Mouse (Mus musculus): ENCODE data around the gene Lrrc57. TPM values are rescaled to one million over a fixed set of nuclear protein-coding genes. Genes with fewer than 3 reads are reported as not detected.

The Lrrc57 gene
- polyA plus RNA-seq, 1 experiment from 2014 or later = 26.5 TPM

GRCm38 (mm10) chr2:120643836-120644235, 34.5 kb upstream of the Lrrc57 start:
- WGBS = 56% methylated on average over 7 of the region's 7 CpGs
- DNase-seq = peak; percentile 27
- H3K4me2 ChIP-seq (ENCODE audit: low read length) = no peak overlapping the region
- H3K27ac ChIP-seq (replicated peaks; ENCODE audit: low read depth, low read length) = no peak overlapping the region
- H3K36me3 ChIP-seq (ENCODE audit: control insufficient read depth, insufficient read depth, low read length) = no peaks in the 10 kb centered on the region
- H3K9ac ChIP-seq (replicated peaks; ENCODE audit: low read length) = no peak overlapping the region
- H3K9me3 ChIP-seq (ENCODE audit: control insufficient read depth, low read length) = no peaks in the 10 kb centered on the region
- H3K4me3 ChIP-seq (replicated peaks; ENCODE audit: low read depth, low read length) = no peak overlapping the region
- no peaks in the 10 kb centered on the region for H3K4me1 ChIP-seq (ENCODE audit: control insufficient read depth, insufficient read depth, low read length)
- H3K27me3 ChIP-seq (ENCODE audit: control insufficient read depth, insufficient read depth, low read length) = no peaks in the 10 kb centered on the region
- no peak for ATAC-seq (ENCODE audit: low FRiP score, low TSS enrichment)

GRCm38 (mm10) chr2:120640835-120641234, 31.5 kb upstream of the Lrrc57 start:
- no peak overlapping the region for H3K4me2 ChIP-seq (ENCODE audit: low read length)
- WGBS = 92% methylated on average over 8 of the region's 8 CpGs
- ATAC-seq (ENCODE audit: low FRiP score, low TSS enrichment) = no peak
- H3K27ac ChIP-seq (replicated peaks; ENCODE audit: low read depth, low read length) = no peak overlapping the region
- no peak overlapping the region for H3K9ac ChIP-seq (replicated peaks; ENCODE audit: low read length)
- no peaks in the 10 kb centered on the region for H3K27me3 ChIP-seq (ENCODE audit: control insufficient read depth, insufficient read depth, low read length)
- H3K4me1 ChIP-seq (ENCODE audit: control insufficient read depth, insufficient read depth, low read length) = no peaks in the 10 kb centered on the region
- no peak for DNase-seq
- no peak overlapping the region for H3K4me3 ChIP-seq (replicated peaks; ENCODE audit: low read depth, low read length)
- H3K36me3 ChIP-seq (ENCODE audit: control insufficient read depth, insufficient read depth, low read length) = no peaks in the 10 kb centered on the region
- H3K9me3 ChIP-seq (ENCODE audit: control insufficient read depth, low read length) = no peaks in the 10 kb centered on the region

GRCm38 (mm10) chr2:120631957-120632356, 22.6 kb upstream of the Lrrc57 start:
- WGBS = 91% methylated on average over 4 of the region's 4 CpGs
- Histone ChIP-seq H3K27ac (replicated peaks; ENCODE audit: low read depth, low read length) (no peak overlapping the region), H3K36me3 (ENCODE audit: control insufficient read depth, insufficient read depth, low read length) (no peaks in the 10 kb centered on the region), H3K9ac (replicated peaks; ENCODE audit: low read length) (no peak overlapping the region), H3K4me1 (ENCODE audit: control insufficient read depth, insufficient read depth, low read length) (peaks cover 8% of the 10 kb centered on the region; the same call in 1 of the 2 replicates), H3K9me3 (ENCODE audit: control insufficient read depth, low read length) (no peaks in the 10 kb centered on the region), H3K4me3 (replicated peaks; ENCODE audit: low read depth, low read length) (no peak overlapping the region), H3K27me3 (ENCODE audit: control insufficient read depth, insufficient read depth, low read length) (no peaks in the 10 kb centered on the region), H3K4me2 (ENCODE audit: low read length) (no peak overlapping the region)
- ATAC-seq (ENCODE audit: low FRiP score, low TSS enrichment) (no peak), DNase-seq (no peak)

DNA sequence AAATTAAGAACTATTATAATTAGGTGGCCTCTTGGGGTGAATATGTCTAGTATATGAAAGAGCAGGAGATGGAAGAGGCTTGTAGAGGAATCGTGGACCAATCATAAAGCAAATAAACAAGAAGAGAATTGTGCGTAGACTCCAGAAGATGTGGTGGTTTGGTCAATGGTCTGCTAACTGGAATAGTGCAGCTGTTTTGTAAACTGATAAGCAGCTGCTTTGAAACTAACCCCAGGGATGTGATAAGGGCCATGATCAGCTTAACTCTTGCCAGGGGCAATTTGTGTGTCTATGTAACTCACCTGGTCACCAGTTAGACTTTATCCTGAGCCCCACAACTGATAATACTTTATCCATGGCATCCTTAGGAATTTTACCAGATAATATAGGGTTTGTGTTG, 22.2 kb upstream of the Lrrc57 start:
- DNase-seq = no peak
- 92% methylated on average over 2 of the region's 2 CpGs for WGBS
- ATAC-seq (ENCODE audit: low FRiP score, low TSS enrichment) = no peak
- no peak overlapping the region for H3K27ac ChIP-seq (replicated peaks; ENCODE audit: low read depth, low read length)
- H3K9ac ChIP-seq (replicated peaks; ENCODE audit: low read length) = no peak overlapping the region
- no peaks in the 10 kb centered on the region for H3K9me3 ChIP-seq (ENCODE audit: control insufficient read depth, low read length)
- H3K27me3 ChIP-seq (ENCODE audit: control insufficient read depth, insufficient read depth, low read length) = no peaks in the 10 kb centered on the region
- no peak overlapping the region for H3K4me2 ChIP-seq (ENCODE audit: low read length)
- peaks cover 8% of the 10 kb centered on the region; the same call in 1 of the 2 replicates for H3K4me1 ChIP-seq (ENCODE audit: control insufficient read depth, insufficient read depth, low read length)
- H3K36me3 ChIP-seq (ENCODE audit: control insufficient read depth, insufficient read depth, low read length) = no peaks in the 10 kb centered on the region
- no peak overlapping the region for H3K4me3 ChIP-seq (replicated peaks; ENCODE audit: low read depth, low read length)

DNA sequence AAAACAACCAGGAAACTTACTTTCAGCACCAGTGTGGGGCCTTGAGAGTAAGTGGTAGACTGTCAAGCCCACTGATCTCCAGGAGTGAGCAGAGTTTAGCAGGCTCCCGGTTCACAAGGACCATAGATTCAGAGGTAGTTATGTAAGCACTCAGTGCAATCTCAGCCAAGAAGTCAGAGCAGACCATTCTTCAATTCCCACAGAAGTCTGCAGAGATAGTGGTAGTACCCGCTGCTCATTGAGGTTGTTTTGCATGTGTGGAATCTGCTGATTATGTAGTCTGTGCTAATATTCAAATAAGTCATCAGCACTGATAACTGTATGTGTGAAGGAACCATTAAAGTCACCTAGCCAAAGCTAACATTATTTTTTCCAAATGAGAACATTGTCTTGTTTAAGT, 21.3 kb upstream of the Lrrc57 start:
- DNase-seq (no peak), ATAC-seq (ENCODE audit: low FRiP score, low TSS enrichment) (no peak)
- 78% methylated on average over 2 of the region's 2 CpGs for WGBS
- H3K4me2 ChIP-seq (ENCODE audit: low read length) = no peak overlapping the region
- H3K4me3 ChIP-seq (replicated peaks; ENCODE audit: low read depth, low read length) = no peak overlapping the region
- peaks cover 8% of the 10 kb centered on the region; the same call in 1 of the 2 replicates for H3K4me1 ChIP-seq (ENCODE audit: control insufficient read depth, insufficient read depth, low read length)
- H3K9ac ChIP-seq (replicated peaks; ENCODE audit: low read length) = no peak overlapping the region
- H3K9me3 ChIP-seq (ENCODE audit: control insufficient read depth, low read length) = no peaks in the 10 kb centered on the region
- no peaks in the 10 kb centered on the region for H3K36me3 ChIP-seq (ENCODE audit: control insufficient read depth, insufficient read depth, low read length)
- H3K27me3 ChIP-seq (ENCODE audit: control insufficient read depth, insufficient read depth, low read length) = no peaks in the 10 kb centered on the region
- no peak overlapping the region for H3K27ac ChIP-seq (replicated peaks; ENCODE audit: low read depth, low read length)

- H3K9ac ChIP-seq (replicated peaks; ENCODE audit: low read length) = no peak overlapping the region
- no peak overlapping the region for H3K4me2 ChIP-seq (ENCODE audit: low read length)
- ATAC-seq (ENCODE audit: low FRiP score, low TSS enrichment) = no peak
- DNase-seq = no peak
- H3K9me3 ChIP-seq (ENCODE audit: control insufficient read depth, low read length) = no peaks in the 10 kb centered on the region
- WGBS = 83% methylated on average over 2 of the region's 2 CpGs
- H3K4me1 ChIP-seq (ENCODE audit: control insufficient read depth, insufficient read depth, low read length) = peaks cover 8% of the 10 kb centered on the region; the same call in 1 of the 2 replicates
- no peaks in the 10 kb centered on the region for H3K36me3 ChIP-seq (ENCODE audit: control insufficient read depth, insufficient read depth, low read length)
- H3K27ac ChIP-seq (replicated peaks; ENCODE audit: low read depth, low read length) = no peak overlapping the region
- H3K27me3 ChIP-seq (ENCODE audit: control insufficient read depth, insufficient read depth, low read length) = no peaks in the 10 kb centered on the region
- H3K4me3 ChIP-seq (replicated peaks; ENCODE audit: low read depth, low read length) = no peak overlapping the region
These were observed 20.9 kb upstream of the Lrrc57 start for GRCm38 (mm10) chr2:120630246-120630645.

- 2% methylated on average over 35 of the region's 36 CpGs for WGBS
- ATAC-seq (ENCODE audit: low FRiP score, low TSS enrichment) = peak; percentile 100
- Histone ChIP-seq H3K4me2 (ENCODE audit: low read length) (peak within 1 kb of the TSS; percentile 63), H3K27me3 (ENCODE audit: control insufficient read depth, insufficient read depth, low read length) (no peaks in the 10 kb centered on the region), H3K4me1 (ENCODE audit: control insufficient read depth, insufficient read depth, low read length) (peaks cover 8% of the 10 kb centered on the region; the same call in 1 of the 2 replicates), H3K4me3 (replicated peaks; ENCODE audit: low read depth, low read length) (peak within 1 kb of the TSS; percentile 55), H3K27ac (replicated peaks; ENCODE audit: low read depth, low read length) (peak within 1 kb of the TSS; percentile 71), H3K9ac (replicated peaks; ENCODE audit: low read length) (peak within 1 kb of the TSS; percentile 70), H3K36me3 (ENCODE audit: control insufficient read depth, insufficient read depth, low read length) (no peaks in the 10 kb centered on the region), H3K9me3 (ENCODE audit: control insufficient read depth, low read length) (no peaks in the 10 kb centered on the region)
- DNase-seq = peak; percentile 99
These were observed 19.8 kb upstream of the Lrrc57 start, which contains the start of gene Stard9 for GRCm38 (mm10) chr2:120628886-120629735. Gene Stard9 (plus strand): TSS chr2:120629121.

DNA sequence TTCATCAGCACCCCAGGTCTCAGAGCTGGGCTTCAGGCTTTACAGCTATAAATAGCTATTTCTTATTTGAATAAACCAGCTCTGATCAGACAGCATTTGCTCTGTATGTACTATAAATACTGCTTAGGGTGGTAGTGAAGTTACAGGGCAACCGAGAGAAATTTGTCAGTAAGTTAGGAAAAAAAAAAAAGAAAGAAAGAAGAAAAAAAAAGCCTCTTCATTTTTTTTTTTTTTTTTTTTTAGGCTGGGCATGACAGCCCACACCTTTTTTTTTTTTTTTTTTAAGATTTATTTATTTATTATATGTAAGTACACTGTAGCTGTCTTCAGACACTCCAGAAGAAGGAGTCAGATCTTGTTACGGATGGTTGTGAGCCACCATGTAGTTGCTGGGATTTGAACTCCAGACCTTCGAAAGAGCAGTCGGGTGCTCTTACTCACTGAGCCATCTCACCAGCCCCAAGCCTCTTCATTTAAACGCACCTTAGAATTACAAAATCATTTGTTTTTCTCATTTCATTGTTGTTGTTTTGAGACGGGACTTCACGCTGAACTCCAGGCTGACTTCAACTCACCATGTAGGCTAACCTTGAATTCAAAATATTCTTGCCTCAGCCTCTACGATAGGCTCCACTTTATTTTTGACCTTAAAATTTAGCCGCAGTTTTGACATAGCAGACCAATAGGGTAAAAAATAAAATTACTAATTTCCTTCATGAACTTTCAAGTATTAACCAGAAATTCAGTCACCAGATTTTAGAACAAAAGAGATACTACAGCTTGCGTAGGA, 19.0 kb upstream of the Lrrc57 start:
- no peak overlapping the region; the same call in 1 of the 2 replicates for H3K27ac ChIP-seq (replicated peaks; ENCODE audit: low read depth, low read length)
- no peaks in the 10 kb centered on the region for H3K9me3 ChIP-seq (ENCODE audit: control insufficient read depth, low read length)
- no peaks in the 10 kb centered on the region for H3K36me3 ChIP-seq (ENCODE audit: control insufficient read depth, insufficient read depth, low read length)
- H3K27me3 ChIP-seq (ENCODE audit: control insufficient read depth, insufficient read depth, low read length) = no peaks in the 10 kb centered on the region
- H3K9ac ChIP-seq (replicated peaks; ENCODE audit: low read length) = peak overlapping the region; percentile 31; the same call in 1 of the 2 replicates
- H3K4me2 ChIP-seq (ENCODE audit: low read length) = peak overlapping the region; percentile 63
- WGBS = 31% methylated on average over 10 of the region's 10 CpGs
- ATAC-seq (ENCODE audit: low FRiP score, low TSS enrichment) (peak; percentile 15; the same call in 1 of the 2 replicates), DNase-seq (no peak)
- peak overlapping the region; percentile 55 for H3K4me3 ChIP-seq (replicated peaks; ENCODE audit: low read depth, low read length)
- H3K4me1 ChIP-seq (ENCODE audit: control insufficient read depth, insufficient read depth, low read length) = peaks cover 8% of the 10 kb centered on the region; the same call in 1 of the 2 replicates
